Mouse (Mus musculus) heart, postnatal 0 days (tissue): Measurements from ENCODE around the gene Gga1.

Experiments
- CTCF ChIP-seq: IDR thresholded peaks from 2 replicates; pipeline ENCODE4 v1.5.1; 2016; ENCODE audit warnings: antibody characterized with exemption, control low read depth, low read depth
- EP300 ChIP-seq: IDR thresholded peaks from 2 replicates; pipeline ENCODE4 v1.6.1; 2016; ENCODE audit warnings: antibody characterized with exemption, low read depth

DNA sequence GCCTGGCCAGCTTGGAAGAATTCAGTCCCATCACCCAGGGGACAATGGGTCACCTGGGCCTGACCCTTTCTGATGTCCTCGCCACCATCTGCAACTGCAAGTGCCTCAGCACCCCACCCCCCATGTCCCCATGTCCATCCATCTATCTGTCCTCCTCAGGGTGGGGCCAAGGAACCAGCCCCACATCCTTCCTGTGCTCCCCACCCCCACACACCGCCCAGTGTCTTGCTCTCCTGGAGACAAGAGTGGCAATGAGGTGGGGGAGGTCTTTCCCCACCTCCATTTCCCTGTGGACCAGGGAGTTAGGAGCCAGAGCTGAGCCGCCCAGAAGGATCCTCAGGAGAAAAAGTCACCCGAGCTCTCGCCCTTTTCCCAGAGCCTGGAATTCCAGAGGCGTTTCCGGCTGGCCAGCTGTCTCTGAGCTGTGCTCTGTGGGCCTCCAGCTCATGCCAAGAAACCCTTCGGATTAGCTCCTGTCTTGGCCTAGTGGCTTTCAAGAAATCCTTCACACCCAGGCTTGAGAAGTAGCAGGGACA is 40.8 kb upstream of the Gga1 start:
- peak; percentile 92; the same call in 1 of the 2 replicates for TF ChIP-seq EP300
- no peak for TF ChIP-seq CTCF
